Mouse (Mus musculus) urinary bladder, postnatal 4 days (tissue): ENCODE results near the gene Zfp408.
A peak's percentile ranks its signal among the peaks of the same experiment; 100 is the strongest.

Experiments
- DNase-seq, 2 experiments: peaks; one replicate each; pipeline ENCODE4 v3.0.0; 2021 to 2022; ENCODE audit warnings: low spot score in 2 of 2

Zfp408 gene

GRCm38 (mm10) chr2:91651458-91652258 lies 2.1 kb upstream of the Zfp408 start:
- DNase-seq = no peak

GRCm38 (mm10) chr2:91650360-91650995 lies 887 bp upstream of the Zfp408 start:
- DNase-seq = no peak

GRCm38 (mm10) chr2:91649152-91649551 lies 439 bp downstream of the Zfp408 start:
- no peak for DNase-seq

GRCm38 (mm10) chr2:91646733-91647132 lies 2.9 kb downstream of the Zfp408 start:
- no peak for DNase-seq

- no peak for DNase-seq
Observed at GRCm38 (mm10) chr2:91645811-91646210, 3.8 kb downstream of the Zfp408 start.

- DNase-seq = no peak
Observed at GRCm38 (mm10) chr2:91645354-91645753, 4.2 kb downstream of the Zfp408 start.

- DNase-seq = no peak
Observed at GRCm38 (mm10) chr2:91644021-91644420, 5.6 kb downstream of the Zfp408 start.

GRCm38 (mm10) chr2:91642825-91643415 lies 6.7 kb downstream of the Zfp408 start:
- no peak for DNase-seq

- no peak for DNase-seq
Observed at GRCm38 (mm10) chr2:91638931-91639330, 10.7 kb downstream of the Zfp408 start.

- no peak for DNase-seq
Observed at GRCm38 (mm10) chr2:91636727-91637338, 12.8 kb downstream of the Zfp408 start.

- DNase-seq = no peak
Observed at GRCm38 (mm10) chr2:91636229-91636628, 13.4 kb downstream of the Zfp408 start, which contains the start of gene F2. F2 (minus strand) TSS chr2:91636414.

- no peak for DNase-seq
Observed at GRCm38 (mm10) chr2:91635486-91635885, 14.1 kb downstream of the Zfp408 start.

GRCm38 (mm10) chr2:91634841-91635240 lies 14.8 kb downstream of the Zfp408 start:
- DNase-seq = no peak

GRCm38 (mm10) chr2:91633334-91633977 lies 16.1 kb downstream of the Zfp408 start:
- no peak for DNase-seq

GRCm38 (mm10) chr2:91632316-91632715 lies 17.3 kb downstream of the Zfp408 start:
- no peak for DNase-seq

- DNase-seq = no peak
Observed at GRCm38 (mm10) chr2:91631826-91632225, 17.8 kb downstream of the Zfp408 start.

GRCm38 (mm10) chr2:91630384-91630783 lies 19.2 kb downstream of the Zfp408 start:
- no peak for DNase-seq

GRCm38 (mm10) chr2:91629682-91630081 lies 19.9 kb downstream of the Zfp408 start:
- no peak for DNase-seq

GRCm38 (mm10) chr2:91628171-91628570 lies 21.4 kb downstream of the Zfp408 start:
- DNase-seq = peak in 1 of 2 experiments; percentile 43

- peak in 1 of 2 experiments; percentile 45 for DNase-seq
Observed at GRCm38 (mm10) chr2:91627486-91627885, 22.1 kb downstream of the Zfp408 start.

- DNase-seq = peak in 1 of 2 experiments; percentile 54
Observed at GRCm38 (mm10) chr2:91623366-91623765, 26.2 kb downstream of the Zfp408 start.

- DNase-seq = no peak
Observed at GRCm38 (mm10) chr2:91622356-91622755, 27.2 kb downstream of the Zfp408 start.
